Mouse (Mus musculus) lung, postnatal 14 days (tissue): ENCODE results near the gene Lefty1.
"Not testable (repeated sequence)": the region's sequence is repeated elsewhere in the genome, so short reads cannot be mapped to it uniquely, and the experiment has no call there.

Experiments used
- DNase-seq: peaks from one replicate; pipeline ENCODE4 v3.0.0; 2021

The Lefty1 gene

GRCm38 (mm10) chr1:180934467-180935419 is at the start of gene Lefty1:
TSS of gene Lefty1 (plus strand) at chr1:180935022.
- DNase-seq: no peak

- DNase-seq: peak; percentile 94
Observed at GRCm38 (mm10) chr1:180888556-180889042, 46.2 kb upstream of the Lefty1 start.

GRCm38 (mm10) chr1:180889172-180889571 is 45.6 kb upstream of the Lefty1 start:
- no peak for DNase-seq

- peak; percentile 27 for DNase-seq
Observed at GRCm38 (mm10) chr1:180889841-180890240, 45.0 kb upstream of the Lefty1 start.

- DNase-seq: no peak
Observed at GRCm38 (mm10) chr1:180892808-180893207, 42.0 kb upstream of the Lefty1 start, which contains the start of gene Lefty2. TSS of gene Lefty2 (plus strand) at chr1:180893108.

GRCm38 (mm10) chr1:180894088-180894987 is 40.5 kb upstream of the Lefty1 start:
- DNase-seq: not testable (repeated sequence)

- DNase-seq: peak; percentile 45
Observed at GRCm38 (mm10) chr1:180901107-180901506, 33.7 kb upstream of the Lefty1 start.

- no peak for DNase-seq
Observed at GRCm38 (mm10) chr1:180902915-180903314, 31.9 kb upstream of the Lefty1 start.

- no peak for DNase-seq
Observed at GRCm38 (mm10) chr1:180903666-180904038, 31.2 kb upstream of the Lefty1 start.

- peak; percentile 95 for DNase-seq
Observed at GRCm38 (mm10) chr1:180904039-180904814, 30.6 kb upstream of the Lefty1 start, which contains the start of gene Pycr2. TSS of gene Pycr2 (plus strand) at chr1:180904293.

- DNase-seq: no peak
Observed at GRCm38 (mm10) chr1:180904815-180905080, 30.1 kb upstream of the Lefty1 start.

GRCm38 (mm10) chr1:180905307-180905706 is 29.5 kb upstream of the Lefty1 start:
- no peak for DNase-seq

- no peak for DNase-seq
Observed at GRCm38 (mm10) chr1:180905876-180906275, 28.9 kb upstream of the Lefty1 start.

- DNase-seq: no peak
Observed at GRCm38 (mm10) chr1:180906461-180907147, 28.2 kb upstream of the Lefty1 start.

GRCm38 (mm10) chr1:180911138-180911537 is 23.7 kb upstream of the Lefty1 start:
- DNase-seq: no peak

- DNase-seq: no peak
Observed at GRCm38 (mm10) chr1:180911653-180912287, 23.1 kb upstream of the Lefty1 start.

GRCm38 (mm10) chr1:180912792-180913191 is 22.0 kb upstream of the Lefty1 start:
- no peak for DNase-seq

- DNase-seq: no peak
Observed at GRCm38 (mm10) chr1:180913797-180914196, 21.0 kb upstream of the Lefty1 start.

- no peak for DNase-seq
Observed at GRCm38 (mm10) chr1:180916425-180916824, 18.4 kb upstream of the Lefty1 start.

GRCm38 (mm10) chr1:180917053-180917452 is 17.8 kb upstream of the Lefty1 start:
- DNase-seq: no peak

- peak; percentile 41 for DNase-seq
Observed at GRCm38 (mm10) chr1:180919686-180920085, 15.1 kb upstream of the Lefty1 start.
